Mouse (Mus musculus) G1E-ER4 (cell line): Measurements from ENCODE around the gene Nek3. TPM values are rescaled to one million over a fixed set of nuclear protein-coding genes. Genes with fewer than 3 reads are reported as not detected.

ENCODE experiments used
- GATA1 ChIP-seq: IDR thresholded peaks from one replicate; pipeline ENCODE4 v1.8.0; 2012; ENCODE audit warnings: low read length, inconsistent platforms
- polyA plus RNA-seq: library from polyadenylated mRNA; stranded (reverse); fragments of >175 nt; gene quantifications from 2 replicates; pipeline ENCODE4 v1.2.3, GENCODE M21; 2012

Gene Nek3
- polyA plus RNA-seq, 1 experiment: 2.5 TPM

GRCm38 (mm10) chr8:22150345-22150663 lies 15.9 kb downstream of the Nek3 start:
- no peak for TF ChIP-seq GATA1

- no peak for TF ChIP-seq GATA1
Observed at GRCm38 (mm10) chr8:22149643-22150344, 16.4 kb downstream of the Nek3 start.

GRCm38 (mm10) chr8:22148367-22148740 lies 17.9 kb downstream of the Nek3 start:
- TF ChIP-seq GATA1: no peak

- TF ChIP-seq GATA1: no peak
Observed at GRCm38 (mm10) chr8:22147706-22148366, 18.4 kb downstream of the Nek3 start.

- no peak for TF ChIP-seq GATA1
Observed at GRCm38 (mm10) chr8:22145831-22146230, 20.4 kb downstream of the Nek3 start.

- no peak for TF ChIP-seq GATA1
Observed at GRCm38 (mm10) chr8:22143764-22144491, 22.3 kb downstream of the Nek3 start.

GRCm38 (mm10) chr8:22142592-22142991 lies 23.6 kb downstream of the Nek3 start:
- no peak for TF ChIP-seq GATA1

- no peak for TF ChIP-seq GATA1
Observed at GRCm38 (mm10) chr8:22141836-22142385, 24.3 kb downstream of the Nek3 start.

GRCm38 (mm10) chr8:22134750-22135135 lies 31.5 kb downstream of the Nek3 start:
- TF ChIP-seq GATA1: no peak

GRCm38 (mm10) chr8:22134078-22134749 lies 32.0 kb downstream of the Nek3 start:
- peak; percentile 10 for TF ChIP-seq GATA1

- TF ChIP-seq GATA1: no peak
Observed at GRCm38 (mm10) chr8:22132062-22132461, 34.2 kb downstream of the Nek3 start.

GRCm38 (mm10) chr8:22124220-22125152 lies 41.7 kb downstream of the Nek3 start, which contains the start of gene Nek5:
Nek5 (minus strand) TSS chr8:22125053.
- no peak for TF ChIP-seq GATA1

- no peak for TF ChIP-seq GATA1
Observed at GRCm38 (mm10) chr8:22107020-22107419, 59.2 kb downstream of the Nek3 start.

GRCm38 (mm10) chr8:22091568-22091967 lies 74.7 kb downstream of the Nek3 start:
- no peak for TF ChIP-seq GATA1

- TF ChIP-seq GATA1: no peak
Observed at GRCm38 (mm10) chr8:22089226-22089625, 77.0 kb downstream of the Nek3 start.
